Mouse (Mus musculus) liver, embryonic 14.5 days (tissue): ENCODE data around the gene 6330409D20Rik.

Source experiments
- CTCF ChIP-seq: IDR thresholded peaks from 2 replicates; pipeline ENCODE4 v1.5.1; 2016; ENCODE audit warnings: antibody characterized with exemption, low read depth, control low read depth
- EP300 ChIP-seq: IDR thresholded peaks from 2 replicates; pipeline ENCODE4 v1.6.1; 2016; ENCODE audit warnings: antibody characterized with exemption, low read depth

GRCm38 (mm10) chr2:32740916-32741272, at the start of gene 6330409D20Rik:
- no peak for TF ChIP-seq CTCF
- TF ChIP-seq EP300: no peak
